In genomic region chr6:106761486-106761885, GRCm38 (mm10) we compare ENCODE assay signal across 27 mouse cellular contexts. TPM values are rescaled to one million over a fixed set of nuclear protein-coding genes. Genes with fewer than 3 reads are reported as not detected.
"Had no signal": no experiment of that assay in that cellular context is flagged by ENCODE, and none has a peak within 500 bp of the region (broad histone marks: within the 10 kb centered on the region; RNA-seq: fewer than 3 reads in every experiment).

No protein-coding gene starts in this region.

- H3K36me3 ChIP-seq: intestine, embryonic 15.5 days; kidney, embryonic 15.5 days; limb, embryonic 12.5 days; limb, embryonic 15.5 days; midbrain, embryonic 12.5 days; midbrain, embryonic 15.5 days; neural tube, embryonic 12.5 days; neural tube, embryonic 15.5 days had no signal

- H3K4me1 ChIP-seq: intestine, embryonic 15.5 days; kidney, embryonic 15.5 days; limb, embryonic 12.5 days; limb, embryonic 15.5 days; midbrain, embryonic 12.5 days; midbrain, embryonic 15.5 days; neural tube, embryonic 12.5 days; neural tube, embryonic 15.5 days had no signal

- H3K4me2 ChIP-seq: intestine, embryonic 15.5 days; kidney, embryonic 15.5 days; limb, embryonic 12.5 days; limb, embryonic 15.5 days; lung, embryonic 14.5 days; midbrain, embryonic 12.5 days; midbrain, embryonic 15.5 days; neural tube, embryonic 12.5 days; neural tube, embryonic 15.5 days had no signal

- H3K4me3 ChIP-seq: intestine, embryonic 15.5 days; kidney, embryonic 15.5 days; left cerebral cortex, adult 2 months; limb, embryonic 12.5 days; limb, embryonic 15.5 days; midbrain, embryonic 12.5 days; midbrain, embryonic 15.5 days; neural tube, embryonic 12.5 days; neural tube, embryonic 15.5 days had no signal

- DNase-seq: kidney, adult 11 months; kidney, adult 8-10 months; kidney, postnatal 10 days; kidney, postnatal 36 days; layer of hippocampus, postnatal 36 days; lung, embryonic 14.5 days; lung, postnatal 10 days; lung, postnatal 36 days; right cerebral cortex, adult 18-20 months; right cerebral cortex, postnatal 14 days; spleen, adult 18-20 months; thymus, adult 2 months; thymus, postnatal 14 days; thymus, postnatal 4 days had no signal

- H3K27ac ChIP-seq: intestine, embryonic 15.5 days; kidney, embryonic 15.5 days; left cerebral cortex, adult 2 months; limb, embryonic 12.5 days; limb, embryonic 15.5 days; midbrain, embryonic 12.5 days; midbrain, embryonic 15.5 days; neural tube, embryonic 12.5 days; neural tube, embryonic 15.5 days had no signal

- H3K27me3 ChIP-seq: intestine, embryonic 15.5 days; kidney, embryonic 15.5 days; midbrain, embryonic 12.5 days; midbrain, embryonic 15.5 days; neural tube, embryonic 12.5 days; neural tube, embryonic 15.5 days had no signal

- H3K9me3 ChIP-seq: intestine, embryonic 15.5 days; kidney, embryonic 15.5 days; limb, embryonic 12.5 days; limb, embryonic 15.5 days; midbrain, embryonic 12.5 days; midbrain, embryonic 15.5 days; neural tube, embryonic 12.5 days; neural tube, embryonic 15.5 days had no signal

- H3K9ac ChIP-seq: intestine, embryonic 15.5 days; kidney, embryonic 15.5 days; limb, embryonic 12.5 days; limb, embryonic 15.5 days; lung, embryonic 14.5 days; midbrain, embryonic 12.5 days; midbrain, embryonic 15.5 days; neural tube, embryonic 12.5 days; neural tube, embryonic 15.5 days had no signal

- ATAC-seq: intestine, embryonic 15.5 days; midbrain, embryonic 15.5 days had no signal

RNA-seq across cellular contexts. Expression of gene Il5ra, which starts 12.6 kb away (rescaled TPM):
- total RNA-seq: layer of hippocampus, adult 8-10 months; layer of hippocampus, postnatal 10 days; layer of hippocampus, postnatal 36 days; left cerebral cortex, adult 2 months; left cerebral cortex, postnatal 10 days; left cerebral cortex, postnatal 36 days had no signal
- polyA plus RNA-seq: intestine, embryonic 15.5 days; limb, embryonic 12.5 days; lung, embryonic 14.5 days; midbrain, embryonic 12.5 days; midbrain, embryonic 15.5 days; neural tube, embryonic 12.5 days had no signal
